Mouse (Mus musculus) midbrain, embryonic 10.5 days (tissue): ENCODE results near the gene Gm20479. TPM values are rescaled to one million over a fixed set of nuclear protein-coding genes. Genes with fewer than 3 reads are reported as not detected.

ENCODE experiments used
- polyA plus RNA-seq: library from polyadenylated mRNA; unstranded; fragments of >200 nt; fragmentation: Nextera tagmentation; extraction: Ambion mirVana; gene quantifications from 2 replicates; pipeline ENCODE4 v1.2.1, GENCODE M21; 2016

Gm20479 gene
- polyA plus RNA-seq, 1 experiment from 2014 or later = 0.48 TPM

Other genes starting within 250 kb of the Gm20479 start
- gene Cyp2f2, start 237.5 kb downstream of the Gm20479 start, polyA plus RNA-seq = not detected in 2 replicates
- 0.12 and 0.19 TPM in 2 replicates for gene Cyp2t4, start 203.7 kb downstream of the Gm20479 start, polyA plus RNA-seq
- gene Egln2, start 190.6 kb downstream of the Gm20479 start, polyA plus RNA-seq = 80.4 and 84.4 TPM in 2 replicates
- gene Rab4b, start 178.5 kb downstream of the Gm20479 start, polyA plus RNA-seq = 69.0 and 71.0 TPM in 2 replicates
- not detected in 2 replicates for gene Gm21983, start 176.3 kb downstream of the Gm20479 start, polyA plus RNA-seq
- 2.1 and 2.2 TPM in 2 replicates for gene Mia, start 176.3 kb downstream of the Gm20479 start, polyA plus RNA-seq
- 3.5 and 4.2 TPM in 2 replicates for gene BC024978, start 161.6 kb downstream of the Gm20479 start, polyA plus RNA-seq
- 399 and 409 TPM in 2 replicates for gene Snrpa, start 161.1 kb downstream of the Gm20479 start, polyA plus RNA-seq
- gene Itpkc, start 128.8 kb downstream of the Gm20479 start, polyA plus RNA-seq = 5.3 and 5.9 TPM in 2 replicates
- gene Coq8b, start 124.4 kb downstream of the Gm20479 start, polyA plus RNA-seq = 23.1 and 24.1 TPM in 2 replicates
- 21.0 and 25.7 TPM in 2 replicates for gene Numbl, start 99.0 kb downstream of the Gm20479 start, polyA plus RNA-seq
- 7.0 and 9.0 TPM in 2 replicates for gene Ltbp4, start 19.7 kb downstream of the Gm20479 start, polyA plus RNA-seq
- gene Shkbp1, start 1.4 kb downstream of the Gm20479 start, polyA plus RNA-seq = 71.7 and 77.2 TPM in 2 replicates
- gene Sptbn4, start 90.3 kb upstream of the Gm20479 start, polyA plus RNA-seq = 0.30 and 0.52 TPM in 2 replicates
- gene Blvrb, start 90.6 kb upstream of the Gm20479 start, polyA plus RNA-seq = 38.9 and 40.9 TPM in 2 replicates
- 18.9 and 21.9 TPM in 2 replicates for gene Sertad3, start 116.3 kb upstream of the Gm20479 start, polyA plus RNA-seq
- gene Sertad1, start 129.5 kb upstream of the Gm20479 start, polyA plus RNA-seq = 16.4 and 19.2 TPM in 2 replicates
- gene Prx, start 141.9 kb upstream of the Gm20479 start, polyA plus RNA-seq = 2.3 and 2.5 TPM in 2 replicates
- 0.33 and 0.52 TPM in 2 replicates for gene Hipk4, start 165.8 kb upstream of the Gm20479 start, polyA plus RNA-seq
- 52.0 and 61.2 TPM in 2 replicates for gene Pld3, start 195.8 kb upstream of the Gm20479 start, polyA plus RNA-seq
- 37.3 and 39.3 TPM in 2 replicates for gene 2310022A10Rik, start 195.8 kb upstream of the Gm20479 start, polyA plus RNA-seq
- 85.9 and 89.4 TPM in 2 replicates for gene Akt2, start 234.1 kb upstream of the Gm20479 start, polyA plus RNA-seq